Mouse (Mus musculus): ENCODE measurements around the gene Zscan26. TPM values are rescaled to one million over a fixed set of nuclear protein-coding genes. Genes with fewer than 3 reads are reported as not detected.
"Not testable (repeated sequence)": the region's sequence is repeated elsewhere in the genome, so short reads cannot be mapped to it uniquely, and the experiment has no call there.

Gene Zscan26
- total and polyA plus RNA-seq, 3 experiments = 3.4 to 43.6 (median 34.7) TPM

GRCm38 (mm10) chr13:21402848-21403247 lies 50.7 kb downstream of the Zscan26 start:
- DNase-seq (ENCODE audit: low spot score) (no peak), ATAC-seq (ENCODE audit: extremely low read depth, insufficient number of reproducible peaks, low FRiP score, poor library complexity, severe bottlenecking) (no peak)
- no peaks in the 10 kb centered on the region for H3K9me3 ChIP-seq (replicated peaks)
- H3K4me3 ChIP-seq (ENCODE audit: low read depth, low read length) = peak overlapping the region; percentile 88
- TF ChIP-seq GATA1 (IDR thresholded peaks at IDR 0.05; ENCODE audit: borderline replicate concordance, low read length) (no peak), CTCF (IDR thresholded peaks at IDR 0.05; ENCODE audit: low read depth, low read length) (no peak), TAL1 (conservative IDR thresholded peaks at IDR 0.05; ENCODE audit: low read depth, low read length) (no peak), POLR2AphosphoS5 (IDR thresholded peaks at IDR 0.05; ENCODE audit: insufficient replicate concordance, low read depth, low read length) (no peak), GATA2 (IDR thresholded peaks at IDR 0.05; ENCODE audit: borderline replicate concordance, low read depth, low read length) (no peak)
- no peaks in the 10 kb centered on the region for H3K27me3 ChIP-seq (ENCODE audit: insufficient read depth, low read length)
- peaks cover 27% of the 10 kb centered on the region for H3K36me3 ChIP-seq (replicated peaks)
- peaks cover 31% of the 10 kb centered on the region for H3K4me1 ChIP-seq (ENCODE audit: insufficient read depth, low read depth, low read length)

DNA sequence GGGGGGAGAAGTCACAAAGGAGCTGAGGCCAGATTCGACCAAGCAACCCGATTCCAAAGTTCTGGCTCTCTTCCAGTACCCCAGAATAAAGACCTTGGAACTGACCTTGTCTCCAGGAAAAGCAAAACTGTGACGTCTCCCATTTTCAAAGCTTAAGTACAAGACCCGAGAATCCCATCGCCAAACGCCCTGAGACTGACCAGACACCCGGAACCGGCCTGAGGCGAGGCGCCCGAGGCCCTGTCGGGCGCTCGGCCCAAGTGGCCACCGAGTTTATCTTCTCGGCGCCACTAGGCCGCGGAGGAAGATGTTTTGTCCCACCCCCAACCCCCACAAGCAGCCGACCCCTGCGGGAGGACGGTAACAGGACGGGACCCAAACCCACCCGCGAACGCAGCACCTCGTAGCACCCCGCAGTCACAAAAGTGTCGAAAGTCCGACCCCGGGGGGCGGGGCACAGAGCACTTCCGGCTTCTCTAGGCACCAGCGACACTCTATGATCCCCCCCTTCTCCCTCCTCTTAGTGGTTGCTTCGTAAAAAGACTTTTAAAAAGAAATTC lies 51.2 kb downstream of the Zscan26 start, which contains the start of gene Zkscan3:
TSS of gene Zkscan3 (minus strand) at position 469 of the 560 bp plus-strand sequence.
- peak within 1 kb of the TSS; percentile 88 for H3K4me3 ChIP-seq (ENCODE audit: low read depth, low read length)
- ATAC-seq (ENCODE audit: extremely low read depth, insufficient number of reproducible peaks, low FRiP score, poor library complexity, severe bottlenecking) (peak; percentile 91), DNase-seq (ENCODE audit: low spot score) (peak; percentile 67)
- no peaks in the 10 kb centered on the region for H3K27me3 ChIP-seq (ENCODE audit: insufficient read depth, low read length)
- TF ChIP-seq CTCF (IDR thresholded peaks at IDR 0.05; ENCODE audit: low read depth, low read length) (no peak), POLR2AphosphoS5 (IDR thresholded peaks at IDR 0.05; ENCODE audit: insufficient replicate concordance, low read depth, low read length) (no peak), GATA2 (IDR thresholded peaks at IDR 0.05; ENCODE audit: borderline replicate concordance, low read depth, low read length) (no peak), GATA1 (IDR thresholded peaks at IDR 0.05; ENCODE audit: borderline replicate concordance, low read length) (no peak), TAL1 (conservative IDR thresholded peaks at IDR 0.05; ENCODE audit: low read depth, low read length) (no peak)
- H3K9me3 ChIP-seq (replicated peaks) = no peaks in the 10 kb centered on the region
- peaks cover 26% of the 10 kb centered on the region for H3K4me1 ChIP-seq (ENCODE audit: insufficient read depth, low read depth, low read length)
- peaks cover 31% of the 10 kb centered on the region for H3K36me3 ChIP-seq (replicated peaks)

DNA sequence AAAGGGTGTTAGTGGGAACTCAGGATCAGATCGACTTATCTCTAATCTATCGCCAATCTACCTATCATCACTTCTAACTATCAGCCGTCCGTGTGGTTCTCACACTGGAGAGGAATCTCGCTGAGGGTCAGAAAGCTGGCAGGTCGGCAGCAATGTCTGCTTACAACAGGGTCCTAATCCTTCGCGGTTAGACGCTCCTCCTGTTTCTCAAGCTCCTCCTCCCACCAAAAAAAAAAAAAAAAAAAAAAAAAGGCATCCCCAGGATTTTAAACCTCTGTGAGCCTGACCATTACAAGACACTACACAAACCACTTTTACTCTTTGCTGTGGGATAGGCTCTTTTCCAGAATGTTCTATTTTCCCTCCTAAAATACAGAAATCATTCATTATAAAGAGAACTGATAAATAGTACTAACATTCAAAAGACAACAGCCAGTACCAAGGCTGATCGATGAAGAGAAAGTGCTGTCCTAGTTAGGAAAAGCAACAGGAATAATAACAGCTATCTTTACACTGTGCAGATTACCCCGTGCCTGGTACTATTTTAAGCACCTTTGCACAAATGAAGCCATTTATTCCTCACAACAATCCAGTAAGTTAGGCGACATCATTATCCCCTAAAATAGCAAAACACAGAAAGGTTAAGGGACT lies 51.8 kb downstream of the Zscan26 start:
- DNase-seq (ENCODE audit: low spot score) (peak; percentile 47), ATAC-seq (ENCODE audit: extremely low read depth, insufficient number of reproducible peaks, low FRiP score, poor library complexity, severe bottlenecking) (peak; percentile 18; the same call in 1 of the 2 replicates)
- Histone ChIP-seq H3K4me3 (ENCODE audit: low read depth, low read length) (peak overlapping the region; percentile 88), H3K27me3 (ENCODE audit: insufficient read depth, low read length) (no peaks in the 10 kb centered on the region), H3K36me3 (replicated peaks) (peaks cover 35% of the 10 kb centered on the region), H3K9me3 (replicated peaks) (no peaks in the 10 kb centered on the region), H3K4me1 (ENCODE audit: insufficient read depth, low read depth, low read length) (peaks cover 22% of the 10 kb centered on the region)
- no peak for TF ChIP-seq TAL1 (conservative IDR thresholded peaks at IDR 0.05; ENCODE audit: low read depth, low read length)
- no peak for TF ChIP-seq CTCF (IDR thresholded peaks at IDR 0.05; ENCODE audit: low read depth, low read length)
- TF ChIP-seq POLR2AphosphoS5 (IDR thresholded peaks at IDR 0.05; ENCODE audit: insufficient replicate concordance, low read depth, low read length) = no peak
- no peak for TF ChIP-seq GATA2 (IDR thresholded peaks at IDR 0.05; ENCODE audit: borderline replicate concordance, low read depth, low read length)
- TF ChIP-seq GATA1 (IDR thresholded peaks at IDR 0.05; ENCODE audit: borderline replicate concordance, low read length) = no peak

DNA sequence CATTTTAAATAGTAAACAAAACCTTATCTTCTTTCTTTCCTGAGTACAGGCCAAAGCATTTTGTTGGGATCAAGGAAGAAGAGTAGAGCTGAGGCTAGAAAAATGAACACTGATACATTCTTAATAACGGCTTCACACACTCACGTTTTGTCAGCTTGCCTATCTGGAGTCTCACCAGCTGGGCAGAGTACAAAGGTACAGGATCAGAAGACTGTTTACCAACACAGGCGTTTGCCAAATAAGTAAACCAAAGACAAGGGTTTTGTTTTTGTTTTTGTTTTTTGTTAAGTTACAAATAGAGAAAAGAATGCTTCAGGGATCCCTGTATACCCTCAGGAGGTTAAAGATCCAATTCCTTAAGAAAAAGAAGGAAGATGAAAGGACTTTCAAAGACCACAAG lies 52.4 kb downstream of the Zscan26 start:
- Histone ChIP-seq H3K4me3 (ENCODE audit: low read depth, low read length) (peak overlapping the region; percentile 88), H3K4me1 (ENCODE audit: insufficient read depth, low read depth, low read length) (peaks cover 22% of the 10 kb centered on the region), H3K9me3 (replicated peaks) (no peaks in the 10 kb centered on the region), H3K36me3 (replicated peaks) (peaks cover 41% of the 10 kb centered on the region), H3K27me3 (ENCODE audit: insufficient read depth, low read length) (no peaks in the 10 kb centered on the region)
- no peak for TF ChIP-seq POLR2AphosphoS5 (IDR thresholded peaks at IDR 0.05; ENCODE audit: insufficient replicate concordance, low read depth, low read length)
- no peak for TF ChIP-seq GATA1 (IDR thresholded peaks at IDR 0.05; ENCODE audit: borderline replicate concordance, low read length)
- no peak for TF ChIP-seq TAL1 (conservative IDR thresholded peaks at IDR 0.05; ENCODE audit: low read depth, low read length)
- no peak for TF ChIP-seq CTCF (IDR thresholded peaks at IDR 0.05; ENCODE audit: low read depth, low read length)
- no peak for TF ChIP-seq GATA2 (IDR thresholded peaks at IDR 0.05; ENCODE audit: borderline replicate concordance, low read depth, low read length)
- ATAC-seq (ENCODE audit: extremely low read depth, insufficient number of reproducible peaks, low FRiP score, poor library complexity, severe bottlenecking) (no peak), DNase-seq (ENCODE audit: low spot score) (no peak)

DNA sequence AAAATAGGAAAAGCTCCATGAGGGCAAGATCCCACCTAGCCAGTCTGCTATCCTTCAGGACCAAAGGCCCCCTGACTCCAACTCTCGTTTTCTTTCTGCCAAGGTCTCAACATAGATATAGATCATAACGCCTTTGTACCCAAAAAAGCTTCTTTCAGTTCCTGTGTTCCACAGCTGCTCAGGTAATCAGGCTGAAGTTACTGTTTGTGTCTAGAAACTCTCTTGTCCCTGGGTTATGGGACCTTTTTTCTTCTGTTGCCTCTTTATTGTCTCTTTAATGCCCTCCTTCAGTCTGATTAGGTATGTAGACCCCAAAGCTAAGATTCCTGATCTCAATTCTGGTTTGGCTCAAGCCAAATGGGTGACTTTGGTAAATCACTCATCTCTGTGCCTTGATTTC lies 56.0 kb downstream of the Zscan26 start:
- H3K27me3 ChIP-seq (ENCODE audit: insufficient read depth, low read length) = no peaks in the 10 kb centered on the region
- H3K36me3 ChIP-seq (replicated peaks) = peaks cover 70% of the 10 kb centered on the region
- H3K4me1 ChIP-seq (ENCODE audit: insufficient read depth, low read depth, low read length) = peaks cover 20% of the 10 kb centered on the region
- H3K9me3 ChIP-seq (replicated peaks) = no peaks in the 10 kb centered on the region
- no peak for DNase-seq (ENCODE audit: low spot score)
- H3K4me3 ChIP-seq (ENCODE audit: low read depth, low read length) = no peak overlapping the region
- TF ChIP-seq POLR2AphosphoS5 (IDR thresholded peaks at IDR 0.05; ENCODE audit: insufficient replicate concordance, low read depth, low read length) = no peak
- no peak for TF ChIP-seq GATA1 (IDR thresholded peaks at IDR 0.05; ENCODE audit: borderline replicate concordance, low read length)
- no peak for TF ChIP-seq GATA2 (IDR thresholded peaks at IDR 0.05; ENCODE audit: borderline replicate concordance, low read depth, low read length)
- no peak for TF ChIP-seq CTCF (IDR thresholded peaks at IDR 0.05; ENCODE audit: low read depth, low read length)
- no peak for TF ChIP-seq TAL1 (conservative IDR thresholded peaks at IDR 0.05; ENCODE audit: low read depth, low read length)
- ATAC-seq (ENCODE audit: extremely low read depth, insufficient number of reproducible peaks, low FRiP score, poor library complexity, severe bottlenecking) = no peak

DNA sequence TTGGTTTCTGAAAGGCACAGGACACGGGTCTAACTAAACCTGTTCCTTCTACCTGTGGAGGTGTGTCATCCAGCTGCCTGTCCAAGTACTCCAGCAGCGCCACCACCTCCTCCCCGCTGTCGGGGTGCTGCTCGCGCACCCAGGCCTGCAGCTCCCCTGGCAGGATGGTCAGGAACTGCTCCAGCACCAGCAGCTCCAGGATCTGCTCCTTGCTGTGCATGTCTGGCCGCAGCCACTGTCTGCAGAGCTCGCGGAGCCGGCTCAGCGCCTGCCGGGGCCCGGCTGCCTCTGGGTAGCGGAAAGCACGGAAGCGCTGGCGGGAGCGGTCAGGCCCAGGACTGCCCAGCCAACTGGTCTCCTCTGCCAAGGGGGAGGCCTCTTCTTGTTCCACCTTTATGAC lies 57.5 kb downstream of the Zscan26 start:
- not testable (repeated sequence) for ATAC-seq (ENCODE audit: extremely low read depth, insufficient number of reproducible peaks, low FRiP score, poor library complexity, severe bottlenecking); DNase-seq (ENCODE audit: low spot score); H3K9me3 ChIP-seq (replicated peaks); H3K4me3 ChIP-seq (ENCODE audit: low read depth, low read length); H3K27me3 ChIP-seq (ENCODE audit: insufficient read depth, low read length)
- H3K36me3 ChIP-seq (replicated peaks) = peaks cover 81% of the 10 kb centered on the region
- H3K4me1 ChIP-seq (ENCODE audit: insufficient read depth, low read depth, low read length) = peaks cover 15% of the 10 kb centered on the region

All from G1E (cell line).